Mouse (Mus musculus): Measurements from ENCODE around the gene Sh3bp5l. TPM values are rescaled to one million over a fixed set of nuclear protein-coding genes. Genes with fewer than 3 reads are reported as not detected.
"Not testable (repeated sequence)": the region's sequence is repeated elsewhere in the genome, so short reads cannot be mapped to it uniquely, and the experiment has no call there.

The Sh3bp5l gene
- polyA plus RNA-seq, 1 experiment from 2014 or later, result 11.0 TPM

GRCm38 (mm10) chr11:58297396-58297795 is 33.1 kb upstream of the Sh3bp5l start:
- TF ChIP-seq EP300 (IDR thresholded peaks at IDR 0.05; ENCODE audit: low read depth) (no peak), CTCF (IDR thresholded peaks at IDR 0.05; ENCODE audit: low read depth) (no peak)

DNA sequence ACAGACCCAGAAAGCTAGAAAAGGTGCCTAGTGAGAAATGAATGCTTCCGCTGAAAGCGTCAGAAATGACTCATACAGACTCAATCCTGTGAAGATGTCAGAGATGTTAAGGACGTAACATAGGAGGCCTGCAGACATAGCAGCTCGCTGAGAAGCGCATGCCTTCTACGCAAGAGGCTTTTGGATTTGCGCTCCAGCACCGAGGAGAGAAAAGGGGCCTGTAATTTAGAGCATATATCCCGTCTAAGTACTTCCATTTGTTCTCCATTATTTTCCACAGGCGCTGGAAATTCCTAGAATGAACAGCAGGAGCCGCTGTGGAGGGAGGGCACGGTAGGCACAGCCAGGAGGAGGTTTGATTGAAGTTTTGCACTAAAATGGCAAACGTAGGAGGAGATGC is 29.5 kb upstream of the Sh3bp5l start:
- DNase-seq (peak; percentile 82), ATAC-seq (peak; percentile 14; the same call in 1 of the 2 replicates)
- Histone ChIP-seq H3K27ac (ENCODE audit: low read depth) (no peak overlapping the region), H3K36me3 (replicated peaks; ENCODE audit: insufficient read depth, low read length) (no peaks in the 10 kb centered on the region), H3K4me2 (ENCODE audit: low read depth, low read length) (peak overlapping the region; percentile 84), H3K9me3 (ENCODE audit: low read length) (no peaks in the 10 kb centered on the region), H3K27me3 (ENCODE audit: insufficient read depth, low read length) (no peaks in the 10 kb centered on the region), H3K4me3 (ENCODE audit: low read depth, low read length) (peak overlapping the region; percentile 74; the same call in 1 of the 2 replicates), H3K9ac (replicated peaks) (no peak overlapping the region), H3K4me1 (ENCODE audit: insufficient read depth) (peaks cover 8% of the 10 kb centered on the region)
- WGBS (ENCODE audit: insufficient replicate concordance), result 21% methylated on average over 13 of the region's 13 CpGs
- TF ChIP-seq CTCF (IDR thresholded peaks at IDR 0.05; ENCODE audit: low read depth), result peak; percentile 85
- TF ChIP-seq EP300 (IDR thresholded peaks at IDR 0.05; ENCODE audit: low read depth), result no peak

More at GRCm38 (mm10) chr11:58297396-58297795, 33.1 kb upstream of the Sh3bp5l start:
- Histone ChIP-seq H3K27me3 (ENCODE audit: insufficient read depth, low read length) (no peaks in the 10 kb centered on the region), H3K9me3 (ENCODE audit: low read length) (no peaks in the 10 kb centered on the region), H3K9ac (replicated peaks) (no peak overlapping the region), H3K4me3 (ENCODE audit: low read depth, low read length) (no peak overlapping the region), H3K4me1 (ENCODE audit: insufficient read depth) (peaks cover 4% of the 10 kb centered on the region; the same call in 1 of the 2 replicates), H3K36me3 (replicated peaks; ENCODE audit: insufficient read depth, low read length) (no peaks in the 10 kb centered on the region), H3K4me2 (ENCODE audit: low read depth, low read length) (no peak overlapping the region), H3K27ac (ENCODE audit: low read depth) (no peak overlapping the region)
- DNase-seq (no peak), ATAC-seq (no peak)
- 80% methylated on average over 6 of the region's 6 CpGs for WGBS (ENCODE audit: insufficient replicate concordance)

DNA sequence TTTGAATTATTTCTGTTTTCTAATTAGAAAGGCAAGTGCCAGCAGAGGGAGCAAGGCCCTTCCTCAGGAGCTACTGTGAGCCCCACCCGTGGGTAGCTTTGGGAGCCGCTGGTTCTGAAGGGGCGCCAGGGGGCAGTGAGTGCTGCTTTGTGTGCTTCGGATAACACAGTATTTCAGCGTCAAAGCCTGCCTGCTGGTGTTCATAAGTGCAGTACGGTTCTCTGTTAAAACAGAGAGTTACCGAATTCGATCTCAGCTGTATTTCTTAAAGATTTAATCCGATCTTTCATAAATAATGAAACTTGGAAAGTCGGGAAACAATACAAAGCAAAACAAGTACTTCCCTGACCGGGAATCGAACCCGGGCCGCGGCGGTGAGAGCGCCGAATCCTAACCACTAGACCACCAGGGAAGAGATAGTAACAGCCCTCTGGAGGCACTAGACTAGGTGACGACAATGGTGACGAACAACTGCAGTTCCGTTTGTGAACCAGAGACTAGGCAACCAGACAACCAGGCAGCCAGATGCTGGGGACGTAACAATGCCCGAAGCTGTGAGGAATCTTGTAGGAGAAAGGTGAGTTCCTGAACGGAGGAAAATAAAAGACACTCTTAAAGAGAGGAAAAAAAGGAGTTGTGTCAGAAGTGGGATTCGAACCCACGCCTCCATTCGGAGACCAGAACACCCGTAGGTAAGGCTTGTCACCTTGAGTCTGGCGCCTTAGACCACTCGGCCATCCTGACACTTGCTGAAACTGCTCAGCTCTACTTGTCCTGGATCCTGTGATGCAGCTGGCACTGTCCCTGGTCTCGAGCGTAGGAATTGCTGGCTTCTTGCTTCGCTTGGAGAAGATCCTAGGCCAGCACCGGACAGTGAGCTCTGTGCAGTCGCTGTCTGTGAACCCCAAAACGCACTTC is 28.4 kb upstream of the Sh3bp5l start:
- Histone ChIP-seq H3K9me3 (ENCODE audit: low read length) (no peaks in the 10 kb centered on the region), H3K27me3 (ENCODE audit: insufficient read depth, low read length) (no peaks in the 10 kb centered on the region), H3K9ac (replicated peaks) (peak overlapping the region; percentile 75), H3K4me2 (ENCODE audit: low read depth, low read length) (peak overlapping the region; percentile 84), H3K4me3 (ENCODE audit: low read depth, low read length) (peak overlapping the region; percentile 74), H3K27ac (ENCODE audit: low read depth) (peak overlapping the region; percentile 91), H3K4me1 (ENCODE audit: insufficient read depth) (peaks cover 15% of the 10 kb centered on the region), H3K36me3 (replicated peaks; ENCODE audit: insufficient read depth, low read length) (no peaks in the 10 kb centered on the region)
- peak; percentile 85 for ATAC-seq
- TF ChIP-seq CTCF (IDR thresholded peaks at IDR 0.05; ENCODE audit: low read depth), result peak; percentile 95
- TF ChIP-seq EP300 (IDR thresholded peaks at IDR 0.05; ENCODE audit: low read depth), result peak; percentile 66; the same call in 1 of the 2 replicates
- peak; percentile 94 for DNase-seq
- under 1% methylated on average over 36 of the region's 36 CpGs for WGBS (ENCODE audit: insufficient replicate concordance)

- 1% methylated on average over 26 of the region's 26 CpGs for WGBS (ENCODE audit: insufficient replicate concordance)
- H3K4me1 ChIP-seq (ENCODE audit: insufficient read depth), result peaks cover 21% of the 10 kb centered on the region
- peak overlapping the region; percentile 75 for H3K9ac ChIP-seq (replicated peaks)
- TF ChIP-seq CTCF (IDR thresholded peaks at IDR 0.05; ENCODE audit: low read depth) (no peak), EP300 (IDR thresholded peaks at IDR 0.05; ENCODE audit: low read depth) (no peak)
- no peaks in the 10 kb centered on the region for H3K36me3 ChIP-seq (replicated peaks; ENCODE audit: insufficient read depth, low read length)
- H3K4me3 ChIP-seq (ENCODE audit: low read depth, low read length), result peak overlapping the region; percentile 74
- peak overlapping the region; percentile 91 for H3K27ac ChIP-seq (ENCODE audit: low read depth)
- H3K9me3 ChIP-seq (ENCODE audit: low read length), result no peaks in the 10 kb centered on the region
- DNase-seq (no peak), ATAC-seq (peak; percentile 29; the same call in 1 of the 2 replicates)
- peak overlapping the region; percentile 84 for H3K4me2 ChIP-seq (ENCODE audit: low read depth, low read length)
- H3K27me3 ChIP-seq (ENCODE audit: insufficient read depth, low read length), result no peaks in the 10 kb centered on the region
These were observed 27.6 kb upstream of the Sh3bp5l start for GRCm38 (mm10) chr11:58302774-58303445.

GRCm38 (mm10) chr11:58303594-58303993 is 26.9 kb upstream of the Sh3bp5l start:
- H3K4me2 ChIP-seq (ENCODE audit: low read depth, low read length), result peak overlapping the region; percentile 45
- no peak overlapping the region for H3K27ac ChIP-seq (ENCODE audit: low read depth)
- no peaks in the 10 kb centered on the region for H3K9me3 ChIP-seq (ENCODE audit: low read length)
- no peak for TF ChIP-seq EP300 (IDR thresholded peaks at IDR 0.05; ENCODE audit: low read depth)
- TF ChIP-seq CTCF (IDR thresholded peaks at IDR 0.05; ENCODE audit: low read depth), result no peak
- no peaks in the 10 kb centered on the region for H3K36me3 ChIP-seq (replicated peaks; ENCODE audit: insufficient read depth, low read length)
- DNase-seq, result no peak
- H3K27me3 ChIP-seq (ENCODE audit: insufficient read depth, low read length), result no peaks in the 10 kb centered on the region
- peaks cover 21% of the 10 kb centered on the region for H3K4me1 ChIP-seq (ENCODE audit: insufficient read depth)
- ATAC-seq, result no peak
- WGBS (ENCODE audit: insufficient replicate concordance), result 44% methylated on average over 7 of the region's 7 CpGs
- no peak overlapping the region for H3K9ac ChIP-seq (replicated peaks)
- H3K4me3 ChIP-seq (ENCODE audit: low read depth, low read length), result no peak overlapping the region

- H3K27ac ChIP-seq (ENCODE audit: low read depth), result 0 out of 2 replicates have a peak overlapping the region, but pooled peaks have one; percentile 19
- not testable (repeated sequence) for H3K9me3 ChIP-seq (ENCODE audit: low read length); H3K4me2 ChIP-seq (ENCODE audit: low read depth, low read length); H3K27me3 ChIP-seq (ENCODE audit: insufficient read depth, low read length); DNase-seq; H3K36me3 ChIP-seq (replicated peaks; ENCODE audit: insufficient read depth, low read length); H3K4me3 ChIP-seq (ENCODE audit: low read depth, low read length); H3K9ac ChIP-seq (replicated peaks); ATAC-seq
- peaks cover 21% of the 10 kb centered on the region for H3K4me1 ChIP-seq (ENCODE audit: insufficient read depth)
- WGBS (ENCODE audit: insufficient replicate concordance), result 88% methylated on average over 8 of the region's 8 CpGs
These were observed 25.2 kb upstream of the Sh3bp5l start for GRCm38 (mm10) chr11:58305299-58305698.

Data from liver, postnatal 0 days (tissue).